Mouse (Mus musculus) ES-Bruce4 (cell line): ENCODE results near the gene Csrnp3.

Experiments used
- CTCF ChIP-seq: IDR thresholded peaks from one replicate; pipeline ENCODE4 v1.8.1; 2011; ENCODE audit warnings: low read depth, low read length
- EP300 ChIP-seq: IDR thresholded peaks from 2 replicates; pipeline ENCODE4 v1.6.1; 2011; ENCODE audit warnings: low read depth, low read length; ENCODE audit not compliant: insufficient read depth
- POLR2A ChIP-seq: IDR thresholded peaks from one replicate; pipeline ENCODE4 v1.8.1; 2011; ENCODE audit warnings: low read length; ENCODE audit not compliant: insufficient read depth

DNA sequence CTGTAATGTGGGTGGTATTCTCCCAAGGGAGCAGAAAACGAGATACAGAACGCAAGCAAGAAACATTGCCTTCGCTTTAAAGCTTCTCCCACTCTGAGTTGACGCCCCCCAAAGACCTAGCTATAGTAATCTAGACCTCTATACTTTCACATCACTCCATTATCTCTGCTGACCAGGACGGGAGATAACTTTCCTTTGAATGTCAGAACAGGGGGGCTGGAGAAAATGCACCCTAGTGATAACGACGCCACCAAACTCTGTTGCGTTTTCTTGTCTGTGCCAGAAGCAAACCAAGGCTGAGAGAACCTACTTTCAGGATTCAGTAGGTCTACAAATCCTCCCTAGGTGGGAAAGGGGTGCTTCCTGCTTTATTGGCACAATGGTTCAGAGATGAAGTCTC is 47.7 kb downstream of the Csrnp3 start:
- TF ChIP-seq POLR2A (no peak), EP300 (no peak), CTCF (no peak)
